Mouse (Mus musculus): ENCODE results near the gene Msantd2.

The Msantd2 gene

GRCm38 (mm10) chr9:37572204-37572876, 83.2 kb downstream of the Msantd2 start:
- DNase-seq = no peak

All from kidney, adult 18-20 months (tissue).